Mouse (Mus musculus) common myeloid progenitor, adult 5-6 weeks (primary cell): Measurements from ENCODE around the gene Gm17428. TPM values are rescaled to one million over a fixed set of nuclear protein-coding genes. Genes with fewer than 3 reads are reported as not detected.
A peak's percentile ranks its signal among the peaks of the same experiment; 100 is the strongest.
"Not testable (repeated sequence)": the region's sequence is repeated elsewhere in the genome, so short reads cannot be mapped to it uniquely, and the experiment has no call there.

Experiments
- ATAC-seq: replicated peaks from 2 replicates; pipeline ENCODE4 v1.8.0; 2016; ENCODE audit warnings: low read depth, mild to moderate bottlenecking, moderate TSS enrichment, inconsistent platforms; ENCODE audit not compliant: poor library complexity, severe bottlenecking
- total RNA-seq: library from RNA; stranded (forward); fragments of 200-1000, 187-1606 nt; gene quantifications from 2 replicates; pipeline ENCODE4 v1.2.3, GENCODE M21; 2017

Gene Gm17428
- not detected in 2 replicates for total RNA-seq

DNA sequence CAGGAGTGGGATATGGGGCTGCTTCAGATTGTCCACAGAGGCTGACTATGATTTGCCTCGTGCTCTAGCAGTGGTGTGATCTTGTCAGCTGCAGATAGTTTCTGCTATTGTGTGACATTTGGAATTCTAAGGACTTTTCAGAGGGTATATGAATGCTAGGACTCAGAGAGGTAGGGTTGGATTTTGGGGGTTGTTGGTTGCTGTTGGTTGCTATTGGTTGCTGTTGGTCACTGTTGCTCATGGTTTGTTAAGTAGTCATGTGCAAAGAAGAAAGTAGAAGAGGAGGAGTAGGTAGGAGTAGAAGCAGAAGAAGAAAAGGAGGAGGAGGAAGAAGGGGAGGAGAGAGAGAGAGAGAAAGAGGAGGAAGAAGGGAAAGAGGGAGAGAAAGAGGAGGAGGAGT lies at the start of gene Gm17428:
Gm17428 (plus strand) TSS at position 301 of the 400 bp plus-strand sequence.
- ATAC-seq: no peak

DNA sequence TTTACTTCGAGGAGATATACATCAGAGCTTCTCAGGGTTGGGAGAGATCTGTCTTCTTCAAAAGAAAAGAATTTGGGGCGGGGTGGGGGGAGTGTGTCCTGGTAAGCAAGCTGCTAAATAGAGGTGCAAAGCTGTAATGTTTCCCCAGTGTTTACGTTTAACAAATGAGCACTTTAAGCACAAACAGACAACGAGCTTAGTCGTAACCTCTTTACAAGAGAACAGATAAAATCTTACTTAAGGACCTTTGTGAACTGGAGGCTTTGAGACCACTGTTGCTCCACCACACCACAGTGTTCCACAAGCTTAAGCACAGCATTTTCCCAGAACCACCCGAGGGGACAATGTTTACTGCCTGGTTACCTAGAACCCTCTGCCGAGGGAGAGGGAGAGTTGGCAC lies 49.4 kb upstream of the Gm17428 start:
- no peak for ATAC-seq

DNA sequence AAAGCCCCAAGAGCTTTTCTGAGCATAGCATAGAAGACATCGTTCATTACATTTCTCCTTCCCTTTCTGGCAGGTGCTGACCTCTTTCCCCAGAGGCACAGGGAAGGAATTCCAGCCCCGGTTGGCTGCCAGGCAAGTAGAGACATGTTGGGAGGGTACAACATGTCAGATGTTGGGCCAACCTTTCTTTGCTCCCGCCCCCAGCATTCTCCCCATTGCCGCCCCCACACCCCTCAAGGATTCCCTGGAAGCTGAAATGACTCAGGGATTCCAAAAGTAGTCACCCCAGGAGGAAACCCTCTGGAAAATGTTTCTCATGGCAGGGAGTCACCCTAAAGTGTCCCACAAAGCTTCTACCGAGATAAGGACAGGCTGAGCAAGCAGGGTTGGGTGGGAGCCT lies 46.9 kb upstream of the Gm17428 start:
- ATAC-seq: no peak

DNA sequence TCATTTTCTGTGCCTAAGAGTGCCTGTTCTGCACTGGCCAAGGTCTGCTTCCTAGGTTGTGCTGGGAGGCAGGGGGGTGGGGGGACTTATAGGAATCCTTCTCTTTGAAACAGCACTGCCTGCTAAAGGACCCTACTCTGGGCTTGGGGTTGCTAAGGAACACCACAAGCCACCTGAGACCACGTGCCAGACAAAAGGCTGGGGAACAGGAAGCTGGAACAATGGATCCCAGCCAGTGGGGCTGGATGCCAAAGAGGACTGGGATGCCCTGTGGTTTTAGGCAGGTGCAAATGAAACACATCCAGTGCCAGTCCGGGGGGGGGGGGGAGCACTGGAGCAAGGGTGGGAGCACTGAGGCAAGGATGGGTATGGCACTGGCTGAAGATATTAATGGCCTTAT lies 46.3 kb upstream of the Gm17428 start:
- no peak for ATAC-seq

DNA sequence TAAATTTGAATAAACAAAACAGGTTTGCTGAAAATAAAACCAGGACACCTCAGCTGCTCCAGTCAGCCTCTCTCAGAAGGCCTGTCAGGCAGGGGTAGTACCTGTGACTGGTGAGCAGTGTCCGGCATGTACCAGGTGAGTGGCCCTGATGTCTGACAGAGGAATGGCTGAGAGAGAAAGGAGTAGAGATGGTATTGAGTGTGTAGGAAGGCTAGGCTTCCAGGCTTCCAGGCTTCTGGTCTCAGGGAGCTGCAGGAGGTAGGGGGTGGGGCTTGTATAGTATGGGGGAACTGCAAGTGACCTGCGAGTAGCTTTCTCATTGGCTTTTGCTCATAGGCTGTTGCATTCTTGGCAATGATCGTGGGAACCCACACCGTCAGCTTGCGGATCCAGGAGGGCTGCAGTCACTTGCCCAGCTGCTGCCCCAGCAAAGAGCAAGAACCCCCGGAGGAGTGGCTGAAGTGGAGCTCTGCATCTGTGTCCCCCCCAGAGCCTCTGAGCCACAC lies 44.0 kb upstream of the Gm17428 start, which contains the start of gene Il25:
Il25 (plus strand) TSS at position 51 of the 506 bp plus-strand sequence.
- ATAC-seq: no peak

DNA sequence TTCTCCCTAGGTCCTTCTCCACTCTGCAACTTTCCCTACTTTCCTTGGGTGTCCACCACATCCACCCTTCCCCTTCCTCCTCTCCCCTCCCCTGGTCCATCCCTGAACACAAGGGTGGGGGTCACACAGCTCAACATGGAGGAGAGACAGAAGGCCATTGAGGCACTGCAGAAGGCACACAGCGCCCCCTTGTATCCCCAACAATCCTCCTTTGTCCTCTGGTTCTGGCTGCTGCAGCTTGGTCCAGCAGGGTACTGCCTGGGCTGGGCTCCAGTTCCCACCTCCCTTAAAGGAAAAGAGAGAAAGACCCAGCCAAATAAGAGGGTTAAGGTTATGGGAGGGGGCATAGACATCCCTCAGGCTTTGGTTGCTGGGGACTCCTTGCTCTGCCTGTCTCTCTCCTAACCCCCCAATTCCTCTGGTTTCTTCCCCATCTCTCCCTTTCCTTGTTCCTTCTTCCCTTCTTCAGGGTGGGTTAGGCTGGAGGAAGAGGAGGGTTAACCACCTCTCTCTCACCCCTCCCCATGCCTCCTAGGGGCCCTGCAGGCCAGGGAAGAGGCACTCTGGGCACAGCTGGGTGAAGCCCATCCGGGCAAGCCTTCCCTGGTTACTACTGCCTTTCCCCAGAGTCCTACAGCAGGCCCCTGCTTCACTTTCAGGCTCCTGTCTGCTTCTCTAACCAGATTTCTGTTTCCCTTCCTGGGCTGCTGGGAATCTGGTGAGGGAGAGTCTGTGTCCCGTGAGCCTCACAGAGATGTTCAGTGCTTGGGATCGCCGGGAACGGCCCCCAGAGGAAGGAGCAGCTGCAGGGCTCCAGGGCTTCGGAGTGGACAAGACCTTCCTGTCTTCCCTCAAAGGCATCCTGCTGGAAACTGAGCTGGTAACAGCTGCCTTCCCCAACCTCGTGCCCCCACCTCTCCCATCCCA lies 40.6 kb upstream of the Gm17428 start, which contains the start of gene Cmtm5:
Cmtm5 (plus strand) TSS at position 358 of the 927 bp plus-strand sequence.
- ATAC-seq: 0 out of 2 replicates have a peak, but pooled peaks have one; percentile 23

DNA sequence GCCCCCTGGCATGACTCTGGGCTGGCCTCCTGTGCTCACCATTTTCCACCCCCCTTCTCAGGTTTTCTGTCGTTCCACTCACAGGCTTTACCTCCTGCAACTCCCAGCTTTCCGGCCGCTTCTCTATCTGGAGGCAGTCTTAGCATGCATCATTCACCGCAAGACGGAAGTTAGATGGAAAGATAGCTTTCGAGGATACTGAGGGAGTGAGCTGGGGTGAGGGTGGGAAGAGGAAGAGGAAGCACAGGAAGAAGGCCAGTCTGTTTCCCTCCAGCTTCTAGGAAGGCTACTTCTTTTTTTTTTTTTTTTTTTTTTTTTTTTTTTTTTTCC lies 39.9 kb upstream of the Gm17428 start:
- ATAC-seq: peak; percentile 40; the same call in 1 of the 2 replicates

DNA sequence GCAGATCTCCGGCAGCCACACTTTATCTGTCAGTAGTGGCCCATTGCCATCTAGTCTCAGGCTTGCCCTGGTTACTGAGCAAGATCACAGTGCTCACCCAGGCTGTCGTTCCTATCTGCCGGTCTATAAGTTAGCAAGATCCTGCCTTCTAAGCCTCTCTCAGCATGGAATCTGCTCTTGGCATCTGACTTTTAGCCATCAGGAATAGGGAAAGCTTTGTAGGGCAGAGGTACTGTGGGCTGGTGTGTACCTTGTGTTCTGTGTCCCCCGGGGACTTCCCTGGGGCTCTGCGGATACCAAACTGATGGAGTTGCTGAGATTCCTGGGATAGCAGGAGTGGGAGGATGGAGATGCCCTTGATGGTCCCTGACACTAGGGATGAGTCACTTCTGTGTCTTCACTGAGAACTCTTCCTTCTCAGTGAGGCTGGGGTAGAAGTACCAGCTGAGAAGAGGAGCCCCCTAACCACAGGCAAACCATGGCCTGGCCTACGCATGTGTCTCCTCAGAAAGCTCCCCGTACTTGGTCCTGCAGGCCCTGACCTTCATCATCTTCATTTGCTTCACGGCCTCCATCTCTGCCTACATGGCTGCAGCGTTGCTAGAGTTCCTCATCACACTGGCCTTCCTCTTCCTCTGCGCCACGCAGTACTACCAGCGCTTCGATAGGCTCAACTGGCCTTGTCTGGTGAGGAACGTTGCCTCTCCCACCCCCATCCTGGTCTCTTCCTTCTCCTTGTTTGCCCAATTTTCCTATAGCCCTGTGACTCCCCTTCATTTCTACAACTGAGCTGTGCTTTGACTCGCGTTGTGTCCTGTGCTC lies 39.2 kb upstream of the Gm17428 start:
- no peak for ATAC-seq

DNA sequence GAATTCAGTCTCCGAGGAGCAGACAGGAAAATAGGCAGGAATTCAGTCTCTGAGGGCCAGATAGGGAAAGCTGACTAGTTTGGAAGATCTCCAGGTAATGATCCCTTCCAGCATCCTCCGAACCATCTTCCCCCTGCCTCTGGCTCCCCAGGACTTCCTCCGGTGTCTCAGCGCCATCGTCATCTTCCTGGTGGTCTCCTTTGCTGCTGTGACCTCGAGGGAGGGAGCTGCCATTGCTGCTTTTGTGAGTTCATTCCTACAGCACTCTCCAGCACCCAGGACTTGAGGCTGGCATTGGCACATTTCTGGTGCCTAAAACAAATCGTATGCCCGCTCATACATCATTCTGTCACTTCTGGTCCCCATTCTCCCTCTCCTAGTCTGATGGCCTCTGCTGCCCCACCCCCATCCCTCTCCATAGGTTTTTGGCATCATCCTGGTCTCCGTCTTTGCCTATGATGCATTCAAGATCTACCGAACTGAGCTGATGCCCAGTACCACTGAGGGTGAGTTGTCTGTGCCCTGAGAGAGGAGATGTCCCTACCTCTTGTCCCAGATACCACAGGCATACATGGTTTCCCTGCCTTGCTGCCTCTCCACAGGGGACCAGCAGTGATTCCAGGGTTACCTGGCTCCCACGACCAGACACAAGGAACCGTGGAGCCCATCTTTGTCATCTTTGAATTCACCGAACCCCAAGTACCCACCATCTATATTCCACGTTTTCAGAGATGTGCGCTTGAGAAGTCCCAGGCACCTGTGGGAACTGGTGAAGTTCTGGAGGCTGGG lies 38.1 kb upstream of the Gm17428 start:
- ATAC-seq: no peak

DNA sequence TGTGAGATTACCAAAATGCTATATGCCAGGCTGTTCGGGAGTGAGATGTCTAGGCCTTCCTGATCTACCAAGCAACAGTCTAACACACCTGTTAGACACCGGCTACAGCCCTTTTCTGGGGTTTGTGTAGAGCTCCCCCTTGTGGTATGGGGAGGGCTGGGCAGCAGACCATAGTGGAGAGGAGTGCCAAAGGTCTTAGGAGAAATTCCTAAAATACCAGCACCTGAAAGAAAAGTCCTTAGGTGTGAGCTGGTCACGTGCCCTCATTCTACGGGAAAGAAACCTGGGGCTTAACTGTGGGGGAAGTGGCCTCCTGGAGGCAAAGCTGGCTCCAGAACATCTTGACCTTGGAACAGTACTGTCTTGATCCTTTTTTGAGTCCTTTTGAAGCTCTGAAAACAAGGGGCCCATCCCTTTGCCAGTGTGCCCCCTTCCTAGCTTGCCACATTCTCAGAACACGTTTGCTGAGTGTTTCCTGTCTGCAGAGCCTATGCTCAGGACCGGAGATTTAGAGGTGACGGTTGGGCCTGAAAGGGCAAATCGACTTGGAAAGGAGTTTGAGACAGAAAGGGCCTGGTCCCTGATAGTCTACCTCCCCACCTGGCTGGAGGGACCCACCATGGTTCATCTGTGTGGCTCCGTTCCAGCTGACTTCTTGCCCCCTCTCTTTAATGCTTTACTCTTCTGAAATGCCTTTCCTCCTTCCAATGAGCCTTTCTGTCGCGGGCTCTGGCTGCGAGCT lies 37.1 kb upstream of the Gm17428 start:
- ATAC-seq: peak; percentile 81

DNA sequence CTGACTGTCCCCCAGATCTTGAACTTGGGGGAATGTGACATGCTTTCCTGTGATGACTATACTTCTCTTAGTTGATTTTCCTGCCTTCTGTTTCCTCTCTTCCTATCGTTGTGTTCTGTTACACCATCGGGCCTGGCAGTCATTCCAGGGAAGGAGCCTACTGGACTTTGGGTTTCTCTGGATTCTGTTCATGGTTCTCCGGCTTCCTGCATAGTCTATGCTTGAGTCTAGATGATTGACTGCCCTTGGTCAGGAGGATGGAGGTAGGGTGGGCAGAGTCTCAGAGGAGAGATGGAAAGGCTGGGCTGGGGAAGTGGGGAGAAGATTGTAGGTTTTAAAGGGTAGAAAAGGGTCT lies 36.6 kb upstream of the Gm17428 start:
- no peak for ATAC-seq

DNA sequence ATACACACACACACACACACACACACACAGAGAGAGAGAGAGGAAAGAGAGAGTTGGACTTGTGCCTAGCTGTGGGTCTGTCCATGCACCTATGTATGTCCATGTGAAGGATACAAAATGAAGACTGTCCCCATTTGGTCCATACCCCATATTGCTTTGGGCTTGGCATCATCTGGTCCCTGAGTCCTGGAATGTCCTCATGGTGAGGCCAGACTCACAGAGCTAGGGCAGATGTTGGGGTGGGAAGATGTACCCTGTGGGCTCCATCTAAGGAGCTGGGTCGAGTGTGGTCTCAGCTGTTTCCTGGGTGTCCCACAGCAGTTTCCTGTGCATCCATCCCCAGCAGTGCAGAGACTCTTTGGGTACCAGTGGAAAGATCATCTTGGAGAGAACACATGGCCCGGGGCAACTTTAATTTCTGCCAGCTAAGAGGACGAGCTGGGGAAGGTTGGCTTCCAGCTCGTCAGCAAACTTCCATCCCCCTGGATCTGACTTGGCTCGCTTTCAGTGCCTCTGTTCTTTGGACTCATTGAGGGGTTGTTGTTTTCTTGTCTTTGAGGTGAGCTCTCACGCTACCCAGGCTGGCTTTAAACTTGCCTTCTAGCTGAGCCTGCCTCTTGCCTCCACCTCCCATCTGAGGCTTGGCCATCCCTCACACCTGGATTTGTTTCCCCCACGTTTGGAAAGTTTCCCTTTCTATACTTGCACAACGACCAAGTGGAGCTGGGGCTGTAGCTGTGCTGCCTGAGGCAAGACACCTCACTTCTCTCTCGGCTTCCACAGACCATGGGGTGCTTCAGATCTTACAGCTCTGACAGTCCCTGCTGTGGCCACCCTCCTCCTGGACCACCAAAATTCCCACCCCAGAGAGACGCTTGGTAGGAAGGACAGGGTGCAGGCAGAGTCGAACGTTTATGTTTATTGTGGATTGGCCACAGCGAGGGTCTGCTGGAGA lies 35.4 kb upstream of the Gm17428 start:
- no peak for ATAC-seq

DNA sequence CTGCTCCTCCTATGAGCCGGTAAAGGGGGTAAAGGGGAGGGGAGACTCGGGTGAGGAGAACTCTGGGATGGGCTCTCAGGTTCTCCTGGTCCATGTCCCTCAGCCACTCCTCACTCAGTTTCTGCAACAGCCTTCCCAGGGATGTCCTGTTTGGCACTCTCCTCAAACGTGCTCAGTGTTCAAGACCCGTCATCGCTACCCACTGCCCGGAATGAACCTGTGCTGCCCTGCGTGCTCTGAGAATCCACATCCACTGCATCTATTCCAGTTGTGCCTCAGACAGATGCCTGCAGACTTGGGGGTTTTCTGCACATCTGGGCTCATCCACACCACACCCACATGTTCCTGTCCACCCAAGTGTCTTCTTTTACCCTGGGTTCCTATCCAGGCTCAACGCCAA lies 34.3 kb upstream of the Gm17428 start:
- ATAC-seq: no peak

DNA sequence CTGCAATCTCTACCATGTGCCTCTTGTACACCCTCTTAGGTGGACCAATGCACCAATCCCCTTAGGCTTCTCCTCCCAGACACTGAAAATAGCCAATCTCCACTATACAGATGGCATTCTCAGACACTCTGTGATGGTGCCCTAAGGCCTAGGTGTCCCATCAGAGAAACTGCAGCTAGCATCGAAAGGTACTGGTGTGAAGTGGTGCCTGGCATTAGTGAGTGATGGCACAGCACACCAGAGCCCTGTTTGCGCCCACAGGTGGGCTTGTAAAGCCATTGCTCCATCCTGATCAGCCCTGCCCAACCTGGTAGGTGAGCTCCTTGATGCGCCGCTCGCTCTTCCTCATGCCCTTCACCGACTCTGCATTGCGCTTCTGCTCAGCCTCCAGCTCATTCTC lies 32.8 kb upstream of the Gm17428 start:
- no peak for ATAC-seq

DNA sequence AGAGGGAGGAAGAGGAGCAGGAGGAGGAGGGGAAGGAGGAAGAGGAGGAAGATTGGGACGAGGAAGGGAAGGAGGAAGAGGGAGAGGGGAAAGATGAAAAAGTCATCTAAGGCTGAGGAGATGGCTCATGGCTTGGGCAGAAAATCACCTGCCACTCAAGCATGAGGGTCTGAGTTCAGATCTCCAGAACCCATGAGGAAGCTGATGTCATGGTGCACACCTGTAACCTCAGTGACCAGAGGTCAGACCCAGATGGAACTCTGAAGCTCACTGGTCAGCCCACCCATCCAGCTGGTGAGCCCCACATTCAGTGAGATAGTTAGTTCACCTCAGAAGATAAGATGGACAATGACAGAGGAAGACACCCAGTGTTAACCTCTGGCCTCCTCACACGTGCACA lies 31.8 kb upstream of the Gm17428 start:
- no peak for ATAC-seq

DNA sequence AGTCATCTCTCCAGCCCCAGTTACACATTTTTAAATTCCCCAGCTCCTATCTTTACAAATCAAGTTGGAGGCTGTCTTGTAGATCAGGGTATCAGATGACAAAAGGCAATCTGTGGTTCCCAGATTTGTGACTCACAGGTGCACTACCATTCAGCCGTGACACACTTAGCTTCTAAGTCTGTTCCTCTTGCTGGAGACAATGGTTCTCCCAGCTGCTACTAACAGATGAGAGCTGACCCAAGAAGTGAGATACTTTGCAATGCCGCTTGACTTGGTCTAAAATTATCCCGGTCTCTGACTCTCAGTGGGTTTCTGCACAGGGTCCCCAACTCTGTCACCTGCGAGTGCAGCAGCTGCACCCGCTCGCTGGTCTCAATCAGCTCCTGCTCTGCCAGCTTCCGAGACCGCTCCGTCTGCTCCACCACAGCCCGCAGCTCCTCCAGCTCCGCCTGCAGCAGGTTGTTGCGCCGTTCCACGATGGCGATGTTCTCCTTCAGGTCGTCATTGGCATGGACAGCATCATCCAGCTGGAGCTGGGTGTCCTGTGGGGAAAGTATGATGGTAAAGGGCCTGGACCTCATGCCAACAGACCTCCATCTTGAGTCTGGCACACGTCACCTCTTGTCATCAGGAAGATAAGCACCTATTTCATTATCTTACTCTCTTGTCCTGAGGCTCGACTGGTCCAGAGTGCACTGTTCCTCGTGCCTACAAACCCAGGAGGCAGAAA lies 30.6 kb upstream of the Gm17428 start:
- ATAC-seq: no peak

DNA sequence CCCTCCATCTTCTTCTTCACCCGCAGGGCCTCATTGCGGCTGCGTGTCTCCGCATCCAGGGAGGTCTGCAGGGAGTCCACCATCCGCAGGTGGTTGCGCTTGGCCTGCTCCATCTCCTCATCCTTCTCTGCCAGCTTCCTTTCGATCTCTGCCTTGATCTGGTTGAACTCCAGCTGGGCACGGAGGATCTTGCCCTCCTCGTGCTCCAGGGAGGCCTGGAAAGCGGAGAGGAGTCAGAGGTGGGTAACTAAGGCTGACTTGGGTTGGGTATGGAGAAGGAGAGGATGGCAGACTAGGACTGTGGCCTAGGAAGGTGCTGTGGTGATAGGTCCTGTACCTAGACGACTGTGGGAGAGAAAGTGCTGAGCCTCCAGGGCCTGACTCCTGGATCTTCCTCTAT lies 29.7 kb upstream of the Gm17428 start:
- not testable (repeated sequence) for ATAC-seq

DNA sequence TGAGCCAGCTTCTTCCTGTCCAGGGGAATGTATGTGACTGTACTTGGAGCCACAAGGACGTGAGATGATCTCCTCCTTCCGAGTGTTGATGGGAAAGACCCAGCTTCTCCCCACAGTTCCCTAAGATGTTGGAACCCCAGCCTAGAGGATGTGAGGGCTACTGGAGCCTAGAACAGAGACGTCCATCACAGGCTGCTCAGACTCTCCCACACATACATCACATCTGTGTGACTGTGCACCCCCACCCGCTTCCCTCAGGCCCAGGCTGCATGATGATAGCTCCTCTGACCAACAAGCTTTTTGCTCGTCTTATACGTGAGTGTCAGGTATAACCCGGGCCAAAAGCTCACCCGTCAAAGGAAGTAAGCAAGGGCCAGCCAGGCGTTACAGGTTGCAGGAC lies 28.0 kb upstream of the Gm17428 start:
- no peak for ATAC-seq
